Mouse (Mus musculus) megakaryocyte, embryonic 14.5 days (primary cell): ENCODE results near the gene Smg6. TPM values are rescaled to one million over a fixed set of nuclear protein-coding genes. Genes with fewer than 3 reads are reported as not detected.

Experiments used
- H3K27me3 ChIP-seq: replicated peaks from 2 replicates; pipeline ENCODE3; 2012; ENCODE audit warnings: inconsistent platforms
- H3K36me3 ChIP-seq: replicated peaks from 2 replicates; pipeline ENCODE3; 2012; ENCODE audit warnings: low read length, inconsistent platforms, mixed read lengths
- H3K4me1 ChIP-seq: 2 replicates; pipeline ENCODE4 v1.6.1; 2012; ENCODE audit warnings: inconsistent platforms
- H3K4me3 ChIP-seq: replicated peaks from 2 replicates; pipeline ENCODE3; 2012; ENCODE audit warnings: moderate library complexity, mild to moderate bottlenecking, inconsistent platforms
- H3K9me3 ChIP-seq: 2 replicates; pipeline ENCODE4 v1.6.1; 2012; ENCODE audit warnings: inconsistent platforms
- FLI1 ChIP-seq: IDR thresholded peaks from 2 replicates; pipeline ENCODE4 v1.6.1; 2012; ENCODE audit warnings: low read length, inconsistent platforms, mixed read lengths
- GATA1 ChIP-seq: IDR thresholded peaks from 3 replicates; pipeline ENCODE4 v1.6.1; 2012; ENCODE audit warnings: mixed read lengths, low read length, inconsistent platforms, borderline replicate concordance
- polyA plus RNA-seq: library from polyadenylated mRNA; stranded (reverse); fragments of >175 nt; gene quantifications from 2 replicates; pipeline ENCODE4 v1.2.3, GENCODE M21; 2012; ENCODE audit warnings: low replicate concordance; ENCODE audit not compliant: insufficient read depth

Gene Smg6
- polyA plus RNA-seq, 1 experiment, result 35.3 TPM

- H3K9me3 ChIP-seq, result no peaks in the 10 kb centered on the region
- no peak overlapping the region for H3K4me3 ChIP-seq
- peaks cover 49% of the 10 kb centered on the region for H3K36me3 ChIP-seq
- TF ChIP-seq GATA1 (no peak), FLI1 (no peak)
- H3K27me3 ChIP-seq, result no peaks in the 10 kb centered on the region
- peaks cover 16% of the 10 kb centered on the region for H3K4me1 ChIP-seq
Measured at GRCm38 (mm10) chr11:75078616-75079015, 153.0 kb downstream of the Smg6 start.

DNA sequence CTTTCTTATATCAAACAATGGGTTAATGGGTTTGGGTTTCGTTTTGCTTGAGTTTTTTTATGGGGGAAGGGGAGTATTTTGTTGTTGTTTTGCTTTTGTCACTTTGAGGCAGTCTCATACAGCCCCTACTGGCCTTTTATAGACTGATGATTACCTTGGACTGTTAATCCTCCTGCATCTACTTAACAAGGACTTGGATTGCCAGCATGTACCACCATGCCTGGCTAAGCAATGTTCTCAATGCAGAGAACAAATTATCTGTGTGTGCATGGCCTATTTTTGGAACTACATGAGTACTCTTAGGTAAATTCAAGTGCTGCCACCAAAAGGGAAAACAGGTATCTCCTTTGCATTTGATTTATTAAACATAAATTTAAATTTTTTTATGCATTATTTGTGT, 157.4 kb downstream of the Smg6 start:
- Histone ChIP-seq H3K4me1 (no peaks in the 10 kb centered on the region), H3K9me3 (no peaks in the 10 kb centered on the region), H3K36me3 (peaks cover 52% of the 10 kb centered on the region), H3K4me3 (no peak overlapping the region), H3K27me3 (no peaks in the 10 kb centered on the region)
- no peak for TF ChIP-seq GATA1
- no peak for TF ChIP-seq FLI1

GRCm38 (mm10) chr11:75092159-75092558, 166.5 kb downstream of the Smg6 start:
- Histone ChIP-seq H3K4me3 (no peak overlapping the region), H3K27me3 (no peaks in the 10 kb centered on the region), H3K9me3 (no peaks in the 10 kb centered on the region), H3K4me1 (0 out of 2 replicates have a peak, but pooled peaks cover 3% of the 10 kb centered on the region), H3K36me3 (no peaks in the 10 kb centered on the region)
- TF ChIP-seq FLI1 (no peak), GATA1 (no peak)

DNA sequence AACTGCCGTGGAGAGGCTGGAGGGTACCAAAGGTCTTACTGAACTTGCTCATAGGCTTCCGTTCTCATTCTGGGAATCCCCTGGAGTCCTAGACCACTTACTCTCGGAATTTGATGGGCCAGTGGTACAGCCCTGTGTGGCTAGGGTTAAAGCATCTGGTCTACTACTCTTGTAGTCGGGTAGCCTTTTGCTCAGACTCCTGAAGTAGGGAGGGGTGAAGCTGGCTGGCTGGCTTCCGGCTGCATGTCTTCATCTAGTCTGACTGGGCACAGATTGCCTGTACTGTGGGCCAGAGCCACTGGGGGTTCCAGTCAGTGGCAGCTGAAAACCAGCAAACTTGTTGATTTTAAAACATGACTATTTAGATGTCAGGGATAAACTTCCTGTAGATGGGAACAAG, 167.0 kb downstream of the Smg6 start:
- TF ChIP-seq FLI1 (no peak), GATA1 (no peak)
- 0 out of 2 replicates have a peak, but pooled peaks cover 3% of the 10 kb centered on the region for H3K4me1 ChIP-seq
- no peaks in the 10 kb centered on the region for H3K27me3 ChIP-seq
- no peak overlapping the region for H3K4me3 ChIP-seq
- H3K9me3 ChIP-seq, result no peaks in the 10 kb centered on the region
- peaks cover 3% of the 10 kb centered on the region for H3K36me3 ChIP-seq

GRCm38 (mm10) chr11:75094759-75095158, 169.1 kb downstream of the Smg6 start:
- H3K9me3 ChIP-seq, result no peaks in the 10 kb centered on the region
- peaks cover 6% of the 10 kb centered on the region for H3K36me3 ChIP-seq
- H3K4me3 ChIP-seq, result no peak overlapping the region
- peaks cover 8% of the 10 kb centered on the region; the same call in 1 of the 2 replicates for H3K4me1 ChIP-seq
- no peak for TF ChIP-seq FLI1
- no peak for TF ChIP-seq GATA1
- H3K27me3 ChIP-seq, result no peaks in the 10 kb centered on the region

DNA sequence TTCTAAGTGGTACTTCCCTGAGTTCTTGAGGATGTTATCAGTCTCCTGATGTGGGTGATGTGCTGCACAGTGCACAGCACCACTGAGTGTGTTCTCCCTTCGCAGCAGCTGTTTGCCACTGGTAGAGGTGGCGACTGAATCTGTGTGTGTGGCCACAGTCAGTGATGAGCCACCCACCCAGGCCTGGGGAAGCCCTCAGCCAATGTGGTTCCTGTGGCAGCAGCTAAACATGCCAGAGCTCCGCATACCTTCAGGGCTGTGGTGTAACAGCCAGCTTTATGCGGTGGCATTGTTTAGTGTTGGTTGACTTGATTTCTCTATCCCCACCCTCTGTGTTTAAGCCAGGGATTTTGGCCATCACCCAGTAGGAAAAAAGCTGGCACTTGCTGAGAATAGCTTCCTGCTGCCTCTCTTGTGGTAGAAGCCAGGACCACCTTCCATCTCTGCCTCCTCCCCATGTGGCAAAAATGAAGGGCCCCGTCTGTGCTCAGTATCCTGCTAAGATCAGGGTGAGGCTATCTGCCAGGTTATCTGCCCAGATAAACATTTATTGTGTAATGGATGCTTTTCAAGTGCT, 177.2 kb downstream of the Smg6 start:
- peaks cover 29% of the 10 kb centered on the region for H3K4me1 ChIP-seq
- no peaks in the 10 kb centered on the region for H3K27me3 ChIP-seq
- TF ChIP-seq GATA1 (no peak), FLI1 (no peak)
- H3K36me3 ChIP-seq, result peaks cover 3% of the 10 kb centered on the region
- no peaks in the 10 kb centered on the region for H3K9me3 ChIP-seq
- no peak overlapping the region for H3K4me3 ChIP-seq

GRCm38 (mm10) chr11:75106614-75107013, 181.0 kb downstream of the Smg6 start:
- Histone ChIP-seq H3K4me3 (peak overlapping the region; percentile 56), H3K27me3 (no peaks in the 10 kb centered on the region), H3K4me1 (peaks cover 43% of the 10 kb centered on the region), H3K36me3 (peaks cover 9% of the 10 kb centered on the region), H3K9me3 (no peaks in the 10 kb centered on the region)
- TF ChIP-seq FLI1, result no peak

DNA sequence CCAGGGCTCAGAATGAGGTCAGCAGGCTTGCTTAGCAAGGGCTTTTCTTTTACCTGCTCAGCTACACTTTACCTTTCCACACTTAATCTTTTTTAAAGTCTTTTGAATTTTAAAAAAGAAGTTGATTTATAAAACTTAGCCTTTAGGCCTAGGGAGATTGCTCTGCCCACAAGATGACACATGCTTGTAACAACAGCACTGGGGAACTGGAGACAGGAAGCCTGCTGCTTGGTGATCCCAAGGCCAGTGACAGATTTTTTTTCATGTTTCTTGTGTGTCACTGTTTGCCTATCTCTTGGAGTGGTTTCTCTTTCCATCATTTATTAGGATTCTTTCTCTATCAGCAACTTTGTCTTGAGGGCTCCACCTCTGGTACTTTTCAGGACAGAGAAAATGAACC, 183.3 kb downstream of the Smg6 start:
- Histone ChIP-seq H3K27me3 (no peaks in the 10 kb centered on the region), H3K36me3 (peaks cover 12% of the 10 kb centered on the region), H3K9me3 (no peaks in the 10 kb centered on the region), H3K4me1 (peaks cover 45% of the 10 kb centered on the region), H3K4me3 (no peak overlapping the region)
- peak; percentile 17; the same call in 1 of the 3 replicates for TF ChIP-seq GATA1
- no peak for TF ChIP-seq FLI1

GRCm38 (mm10) chr11:75116379-75116778, 190.8 kb downstream of the Smg6 start:
- no peak for TF ChIP-seq GATA1
- TF ChIP-seq FLI1, result no peak
- no peak overlapping the region for H3K4me3 ChIP-seq
- H3K36me3 ChIP-seq, result peaks cover 16% of the 10 kb centered on the region
- no peaks in the 10 kb centered on the region for H3K27me3 ChIP-seq
- no peaks in the 10 kb centered on the region for H3K9me3 ChIP-seq
- peaks cover 49% of the 10 kb centered on the region for H3K4me1 ChIP-seq

GRCm38 (mm10) chr11:75118141-75118540, 192.5 kb downstream of the Smg6 start:
- TF ChIP-seq FLI1 (no peak), GATA1 (no peak)
- H3K4me1 ChIP-seq, result peaks cover 43% of the 10 kb centered on the region

GRCm38 (mm10) chr11:75119298-75119697, 193.7 kb downstream of the Smg6 start:
- no peaks in the 10 kb centered on the region for H3K9me3 ChIP-seq
- peaks cover 13% of the 10 kb centered on the region for H3K36me3 ChIP-seq
- H3K27me3 ChIP-seq, result no peaks in the 10 kb centered on the region
- no peak overlapping the region for H3K4me3 ChIP-seq
- peaks cover 38% of the 10 kb centered on the region for H3K4me1 ChIP-seq
- no peak for TF ChIP-seq FLI1
- TF ChIP-seq GATA1, result no peak

More at GRCm38 (mm10) chr11:75118141-75118540, 192.5 kb downstream of the Smg6 start:
- Histone ChIP-seq H3K36me3 (peaks cover 16% of the 10 kb centered on the region), H3K9me3 (no peaks in the 10 kb centered on the region), H3K4me3 (no peak overlapping the region), H3K27me3 (no peaks in the 10 kb centered on the region)
